Mouse (Mus musculus) gastrocnemius, adult 2 months (tissue): ENCODE data around the gene Lin37. TPM values are rescaled to one million over a fixed set of nuclear protein-coding genes. Genes with fewer than 3 reads are reported as not detected.

Experiments
- DNase-seq: peaks from one replicate; pipeline ENCODE4 v3.0.0; 2022
- H3K27ac ChIP-seq: fragments of 200-600 bp; 2 replicates; pipeline ENCODE4 v1.8.1; 2022; ENCODE audit warnings: mild to moderate bottlenecking
- H3K4me3 ChIP-seq: fragments of 200-600 bp; 2 replicates; pipeline ENCODE4 v1.8.1; 2022; ENCODE audit warnings: mild to moderate bottlenecking, moderate library complexity
- CTCF ChIP-seq: fragments of 200-600 bp; IDR thresholded peaks from 2 replicates; pipeline ENCODE4 v1.8.1; 2022; ENCODE audit warnings: antibody characterized with exemption, mild to moderate bottlenecking, moderate library complexity
- intact Hi-C: fragments of 180-260 bp; cut with DNase I; formaldehyde crosslinking; loops from one replicate; pipeline ENCODE4 v1.15.1; 2025
- total RNA-seq, 2 experiments: library from RNA; stranded (reverse); gene quantifications; 2 replicates each; pipeline ENCODE4 v1.2.3; 2021

Lin37 gene
- total RNA-seq, 2 experiments from 2014 or later, result 9.2 to 10.5 TPM

- intact Hi-C loops, result no loop called here
Measured at GRCm38 (mm10) chr7:30581547-30581946, 21.9 kb upstream of the Lin37 start.

GRCm38 (mm10) chr7:30579950-30580349 lies 20.3 kb upstream of the Lin37 start:
- intact Hi-C loops, result no loop called here
- Histone ChIP-seq H3K4me3 (no peak overlapping the region), H3K27ac (no peak overlapping the region)
- no peak for TF ChIP-seq CTCF
- DNase-seq, result no peak

More at GRCm38 (mm10) chr7:30581547-30581946, 21.9 kb upstream of the Lin37 start:
- TF ChIP-seq CTCF, result no peak
- H3K4me3 ChIP-seq, result no peak overlapping the region
- no peak for DNase-seq
- H3K27ac ChIP-seq, result no peak overlapping the region

- intact Hi-C loops, result no loop called here
- peak overlapping the region; percentile 88 for H3K27ac ChIP-seq
Measured at GRCm38 (mm10) chr7:30572969-30573368, 13.3 kb upstream of the Lin37 start.

GRCm38 (mm10) chr7:30572389-30572788 lies 12.8 kb upstream of the Lin37 start:
- intact Hi-C loops, result no loop called here
- H3K27ac ChIP-seq, result peak overlapping the region; percentile 88
- no peak for DNase-seq
- H3K4me3 ChIP-seq, result no peak overlapping the region
- no peak for TF ChIP-seq CTCF

More at GRCm38 (mm10) chr7:30572969-30573368, 13.3 kb upstream of the Lin37 start:
- DNase-seq, result peak; percentile 94
- TF ChIP-seq CTCF, result no peak
- H3K4me3 ChIP-seq, result no peak overlapping the region

GRCm38 (mm10) chr7:30567555-30567954 lies 7.9 kb upstream of the Lin37 start:
- Histone ChIP-seq H3K4me3 (no peak overlapping the region), H3K27ac (no peak overlapping the region)
- DNase-seq, result no peak
- intact Hi-C loops, result no loop called here
- no peak for TF ChIP-seq CTCF

GRCm38 (mm10) chr7:30566033-30566432 lies 6.4 kb upstream of the Lin37 start:
- no peak overlapping the region for H3K4me3 ChIP-seq
- intact Hi-C loops, result no loop called here
- H3K27ac ChIP-seq, result no peak overlapping the region
- DNase-seq, result no peak
- TF ChIP-seq CTCF, result no peak

- TF ChIP-seq CTCF, result no peak
- no peak within 1 kb of the TSS for H3K27ac ChIP-seq
- H3K4me3 ChIP-seq, result no peak within 1 kb of the TSS
- DNase-seq, result no peak
- intact Hi-C loops, result no loop called here
Measured at GRCm38 (mm10) chr7:30564970-30565571, 5.4 kb upstream of the Lin37 start, which contains the start of gene Igflr1. Gene Igflr1, plus strand, starts transcription at chr7:30565427.

GRCm38 (mm10) chr7:30563906-30564280 lies 4.3 kb upstream of the Lin37 start:
- TF ChIP-seq CTCF, result no peak
- peak overlapping the region; percentile 99 for H3K27ac ChIP-seq
- intact Hi-C loops, result no loop called here

GRCm38 (mm10) chr7:30563117-30563905 lies 3.7 kb upstream of the Lin37 start, which contains the start of the genes U2af1l4, Gm49396 and Psenen:
Gene U2af1l4, plus strand, starts transcription at chr7:30563301.
Gene Gm49396, plus strand, starts transcription at chr7:30563344.
Gene Psenen, minus strand, starts transcription at chr7:30563627.
- DNase-seq, result peak; percentile 98
- intact Hi-C loops, result no loop called here
- H3K4me3 ChIP-seq, result peak within 1 kb of the TSS; percentile 89
- no peak for TF ChIP-seq CTCF
- peak within 1 kb of the TSS; percentile 99 for H3K27ac ChIP-seq

More at GRCm38 (mm10) chr7:30563906-30564280, 4.3 kb upstream of the Lin37 start:
- peak overlapping the region; percentile 89 for H3K4me3 ChIP-seq
- no peak for DNase-seq

- Histone ChIP-seq H3K4me3 (peak overlapping the region; percentile 89), H3K27ac (peak overlapping the region; percentile 99)
- intact Hi-C loops, result no loop called here
- no peak for TF ChIP-seq CTCF
- DNase-seq, result no peak
Measured at GRCm38 (mm10) chr7:30562526-30563116, 3.0 kb upstream of the Lin37 start.

GRCm38 (mm10) chr7:30560296-30560695 lies 658 bp upstream of the Lin37 start:
- H3K27ac ChIP-seq, result peak overlapping the region; percentile 90
- H3K4me3 ChIP-seq, result peak overlapping the region; percentile 69
- TF ChIP-seq CTCF, result no peak
- intact Hi-C loops, result no loop called here
- DNase-seq, result no peak

GRCm38 (mm10) chr7:30558656-30559442 lies 789 bp downstream of the Lin37 start:
- TF ChIP-seq CTCF, result no peak
- no peak for DNase-seq
- H3K4me3 ChIP-seq, result peak overlapping the region; percentile 69
- peak overlapping the region; percentile 90 for H3K27ac ChIP-seq
- intact Hi-C loops, result no loop called here
